Mouse (Mus musculus) liver, embryonic 14.5 days (tissue): ENCODE measurements around the gene Igf2bp1. TPM values are rescaled to one million over a fixed set of nuclear protein-coding genes. Genes with fewer than 3 reads are reported as not detected.
"Not testable (repeated sequence)": the region's sequence is repeated elsewhere in the genome, so short reads cannot be mapped to it uniquely, and the experiment has no call there.

Source experiments
- ATAC-seq: fragments of 200-750 bp; cut with Nextera tagmentation; 2 replicates; pipeline ENCODE4 v1.8.0; 2017; ENCODE audit warnings: moderate number of reproducible peaks, mild to moderate bottlenecking, moderate library complexity; ENCODE audit not compliant: insufficient read depth
- DNase-seq, 3 experiments: peaks; one replicate each; pipeline ENCODE4 v3.0.0-alpha.2; 2012 to 2013; ENCODE audit warnings: low read depth in 3 of 3, low spot score in 3 of 3
- H3K27ac ChIP-seq: fragments of 300-500 bp; sonication (generic); 2 replicates; pipeline ENCODE4 v1.5.1; 2014; ENCODE audit warnings: moderate library complexity, mild to moderate bottlenecking, control low read depth, inconsistent platforms
- H3K27me3 ChIP-seq: fragments of 300-500 bp; sonication (generic); 2 replicates; pipeline ENCODE4 v1.6.1; 2014; ENCODE audit warnings: mild to moderate bottlenecking, low read length, moderate library complexity; ENCODE audit not compliant: control insufficient read depth, insufficient read depth
- H3K36me3 ChIP-seq: fragments of 300-500 bp; sonication (generic); replicated peaks from 2 replicates; pipeline ENCODE4 v1.6.1; 2014; ENCODE audit warnings: low read depth; ENCODE audit not compliant: control insufficient read depth, insufficient read depth
- H3K4me1 ChIP-seq, 2 experiments: fragments of 200-500 bp in 1 of 2; fragments of 300-500 bp in 1 of 2; sonication (generic) in 1 of 2; replicated peaks; 2 replicates each; pipeline ENCODE4 v1.6.1; 2012 to 2014; ENCODE audit warnings: antibody characterized with exemption in 1 of 2, inconsistent platforms in 1 of 2, low read length in 1 of 2; ENCODE audit not compliant: control insufficient read depth in 2 of 2, insufficient read depth in 2 of 2
- H3K4me2 ChIP-seq: fragments of 300-500 bp; sonication (generic); 2 replicates; pipeline ENCODE4 v1.6.1; 2014; ENCODE audit warnings: low read depth, mild to moderate bottlenecking, control low read depth, moderate library complexity
- H3K4me3 ChIP-seq, 2 experiments: fragments of 200-500 bp in 1 of 2; fragments of 300-500 bp in 1 of 2; sonication (generic) in 1 of 2; 2 replicates each; pipeline ENCODE4 v1.5.1; 2012 to 2014; ENCODE audit warnings: low read depth in 2 of 2, low read length in 2 of 2, mild to moderate bottlenecking in 2 of 2, control low read depth in 1 of 2, inconsistent platforms in 1 of 2, moderate library complexity in 1 of 2; ENCODE audit not compliant: insufficient read depth in 1 of 2
- H3K9ac ChIP-seq: fragments of 300-500 bp; sonication (generic); replicated peaks from 2 replicates; pipeline ENCODE4 v1.6.1; 2014; ENCODE audit warnings: mild to moderate bottlenecking, control low read depth, moderate library complexity
- H3K9me3 ChIP-seq: fragments of 300-500 bp; sonication (generic); 2 replicates; pipeline ENCODE4 v1.6.1; 2016; ENCODE audit warnings: low read length, mixed read lengths; ENCODE audit not compliant: control insufficient read depth
- CTCF ChIP-seq: IDR thresholded peaks from 2 replicates; pipeline ENCODE4 v1.5.1; 2016; ENCODE audit warnings: antibody characterized with exemption, low read depth, control low read depth
- EP300 ChIP-seq: IDR thresholded peaks from 2 replicates; pipeline ENCODE4 v1.6.1; 2016; ENCODE audit warnings: antibody characterized with exemption, low read depth
- WGBS: fragments of 180-500 bp; shearing (Covaris S2); extraction: QIAGEN DNeasy Blood & Tissue Kit; methylation state at CpG from one replicate; pipeline ENCODE4 v1.1.7; 2014; ENCODE audit not compliant: insufficient replicate concordance; 5-methylcytosine and 5-hydroxymethylcytosine counted together
- polyA plus RNA-seq, 2 experiments: library from polyadenylated mRNA; depleted of rRNA in 1 of 2; stranded (reverse) in 1 of 2; unstranded in 1 of 2; fragments of >200 nt; fragmentation: Nextera tagmentation in 1 of 2; extraction: Ambion mirVana in 1 of 2; gene quantifications; 2 replicates each; pipeline versions ENCODE4 v1.2.1 to v1.2.3; 2012 to 2014

Igf2bp1 gene
- polyA plus RNA-seq, 2 experiments = 4.1 to 7.6 TPM

DNA sequence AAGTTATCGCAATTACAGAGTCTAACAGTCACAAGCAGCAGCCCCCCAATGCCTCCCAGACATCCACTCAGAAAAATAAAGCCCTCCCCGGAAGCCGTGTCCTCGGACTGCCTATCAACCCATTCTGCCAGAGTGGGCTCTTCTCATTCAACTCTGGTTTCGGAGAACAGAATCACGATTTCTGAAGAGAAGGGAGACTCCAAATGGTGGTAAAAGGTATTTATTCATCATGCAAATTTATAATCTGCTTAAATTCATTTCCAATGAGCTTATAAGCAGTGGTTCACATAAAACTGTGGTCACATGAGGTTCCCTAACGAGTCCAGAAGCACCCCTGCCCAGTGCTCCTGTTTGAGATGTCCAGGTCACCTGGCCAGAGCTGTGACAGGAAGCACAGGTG, 48.3 kb downstream of the Igf2bp1 start:
- 76% methylated on average over 7 of the region's 7 CpGs for WGBS
- TF ChIP-seq CTCF (no peak), EP300 (no peak)
- ATAC-seq (no peak), DNase-seq (no peak)
- H3K36me3 ChIP-seq = no peaks in the 10 kb centered on the region
- H3K27me3 ChIP-seq = no peaks in the 10 kb centered on the region
- H3K27ac ChIP-seq = no peak overlapping the region
- H3K4me1 ChIP-seq = no peaks in the 10 kb centered on the region
- no peak overlapping the region for H3K9ac ChIP-seq
- H3K9me3 ChIP-seq = no peaks in the 10 kb centered on the region
- no peak overlapping the region for H3K4me3 ChIP-seq
- H3K4me2 ChIP-seq = no peak overlapping the region

DNA sequence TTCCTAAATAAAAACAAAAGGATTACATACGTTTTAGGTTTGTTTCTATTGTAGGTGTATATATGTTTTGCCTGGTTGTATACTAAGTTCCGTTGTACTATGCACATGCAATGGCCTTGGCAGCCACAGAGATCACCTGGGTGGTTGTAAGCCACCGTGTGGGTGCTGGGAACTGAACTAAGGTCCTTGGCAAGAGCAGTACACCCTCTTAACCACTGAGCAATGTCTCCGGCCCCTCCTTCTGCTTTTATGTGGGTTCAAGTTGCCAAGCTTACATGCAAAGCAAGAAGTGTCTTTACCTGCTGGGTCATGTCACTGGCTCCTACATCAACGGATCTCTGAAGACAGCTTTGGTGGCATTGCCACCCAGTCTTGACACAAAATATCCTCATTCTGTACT, 52.4 kb downstream of the Igf2bp1 start:
- no peak overlapping the region for H3K27ac ChIP-seq
- 59% methylated on average over 5 of the region's 5 CpGs for WGBS
- H3K9me3 ChIP-seq = no peaks in the 10 kb centered on the region
- no peak overlapping the region for H3K9ac ChIP-seq
- no peak overlapping the region for H3K4me3 ChIP-seq
- H3K4me1 ChIP-seq = no peaks in the 10 kb centered on the region
- DNase-seq (no peak), ATAC-seq (no peak)
- H3K4me2 ChIP-seq = no peak overlapping the region
- no peaks in the 10 kb centered on the region for H3K27me3 ChIP-seq
- no peaks in the 10 kb centered on the region for H3K36me3 ChIP-seq
- no peak for TF ChIP-seq CTCF
- no peak for TF ChIP-seq EP300

DNA sequence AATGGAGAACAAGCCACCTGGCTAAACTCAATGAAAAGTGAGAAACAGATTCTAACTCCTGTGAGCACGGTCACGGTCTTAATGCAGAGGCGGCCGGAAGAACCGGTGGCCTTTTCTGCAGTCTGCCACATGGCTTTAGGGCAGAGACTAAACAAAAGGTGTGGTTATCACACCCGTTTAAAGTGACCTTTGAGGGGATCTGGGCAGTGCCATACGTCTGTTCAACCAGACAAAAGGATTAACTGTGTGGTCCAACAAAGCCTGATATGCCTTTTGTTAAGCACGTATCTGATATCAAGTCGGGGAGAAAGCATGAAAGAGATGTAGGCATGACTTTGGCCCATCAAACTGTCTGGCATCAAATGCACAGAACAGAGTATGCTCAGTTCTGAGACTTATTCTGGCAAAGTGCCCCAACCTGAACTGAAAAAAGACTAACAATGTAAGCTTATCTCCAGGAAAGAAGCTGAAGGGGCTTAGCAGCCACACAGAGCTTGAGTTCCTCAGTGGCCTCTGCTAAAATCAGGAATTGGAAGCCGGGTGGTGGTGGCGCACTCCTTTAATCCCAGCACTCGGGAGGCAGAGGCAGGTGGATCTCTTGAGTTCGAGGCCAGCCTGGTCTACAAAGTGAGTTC, 59.8 kb downstream of the Igf2bp1 start:
- no peak for ATAC-seq
- TF ChIP-seq CTCF = no peak
- no peak for TF ChIP-seq EP300
- 66% methylated on average over 13 of the region's 13 CpGs for WGBS

DNA sequence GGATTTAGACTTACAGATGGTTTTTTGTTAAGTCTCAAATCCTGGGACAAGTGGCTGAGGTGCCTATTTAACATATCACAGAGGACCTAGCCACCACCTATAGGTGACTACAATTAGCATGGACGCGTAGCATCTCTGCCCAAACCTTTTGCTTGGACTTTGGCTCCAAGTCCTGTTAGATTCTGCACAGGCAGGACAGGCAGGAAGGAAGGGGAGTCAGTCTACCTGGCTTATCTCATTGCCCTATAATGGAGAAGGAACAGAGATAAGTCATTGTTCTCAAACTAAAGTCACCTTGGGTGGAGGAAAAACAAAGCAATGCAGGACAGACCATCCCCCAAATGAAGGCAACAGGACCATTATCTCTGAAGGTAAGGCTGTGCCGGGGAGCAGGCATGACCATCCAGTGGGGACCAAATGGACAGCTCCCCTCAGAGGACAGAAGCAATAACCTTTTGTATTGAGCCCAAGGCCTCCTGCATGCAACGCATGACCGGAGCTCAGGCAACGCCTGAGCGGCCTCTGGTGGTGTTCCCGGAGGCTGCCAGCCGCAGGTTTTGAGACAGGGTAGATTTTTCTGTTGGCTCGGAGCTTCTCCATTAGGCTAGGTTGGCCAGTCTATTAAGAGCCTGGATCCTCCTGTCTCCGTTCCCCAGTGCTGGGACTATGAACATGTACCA, 65.8 kb downstream of the Igf2bp1 start:
- ATAC-seq (no peak), DNase-seq (no peak)
- Histone ChIP-seq H3K27ac (no peak overlapping the region), H3K36me3 (no peaks in the 10 kb centered on the region), H3K4me1 (no peaks in the 10 kb centered on the region), H3K4me3 (no peak overlapping the region), H3K27me3 (no peaks in the 10 kb centered on the region), H3K9me3 (no peaks in the 10 kb centered on the region), H3K9ac (no peak overlapping the region), H3K4me2 (no peak overlapping the region)
- TF ChIP-seq EP300 = no peak
- peak; percentile 60 for TF ChIP-seq CTCF
- 27% methylated on average over 11 of the region's 11 CpGs for WGBS

More for the DNA sequence above, 59.8 kb downstream of the Igf2bp1 start:
- H3K9me3 ChIP-seq = no peaks in the 10 kb centered on the region
- no peak overlapping the region for H3K9ac ChIP-seq
- no peak for DNase-seq
- no peak overlapping the region for H3K4me2 ChIP-seq
- no peaks in the 10 kb centered on the region for H3K36me3 ChIP-seq
- no peaks in the 10 kb centered on the region for H3K27me3 ChIP-seq
- no peaks in the 10 kb centered on the region for H3K4me1 ChIP-seq
- H3K27ac ChIP-seq = no peak overlapping the region
- H3K4me3 ChIP-seq = no peak overlapping the region

DNA sequence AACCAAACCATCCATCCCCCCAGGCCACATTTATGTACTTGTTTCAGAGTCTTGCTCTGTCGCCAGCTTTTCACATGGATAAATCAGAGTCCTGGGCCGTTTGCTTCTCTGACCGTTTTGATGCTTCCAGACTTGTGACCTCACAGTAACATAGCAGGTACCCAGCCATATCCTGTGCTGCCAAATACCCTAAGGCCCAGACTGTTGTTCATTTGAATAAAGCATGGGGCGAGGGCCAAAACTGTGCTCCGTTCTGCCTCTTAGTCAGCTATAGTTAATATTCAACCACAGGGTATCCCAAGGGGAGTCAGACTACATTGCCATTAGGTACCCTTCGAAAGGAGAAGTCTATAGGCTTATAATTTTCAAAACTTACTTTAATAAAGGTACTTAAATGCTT, 69.3 kb downstream of the Igf2bp1 start:
- ATAC-seq (no peak), DNase-seq (no peak)
- no peaks in the 10 kb centered on the region for H3K9me3 ChIP-seq
- no peak overlapping the region for H3K9ac ChIP-seq
- H3K27ac ChIP-seq = no peak overlapping the region
- H3K4me1 ChIP-seq = no peaks in the 10 kb centered on the region
- H3K4me2 ChIP-seq = no peak overlapping the region
- H3K36me3 ChIP-seq = no peaks in the 10 kb centered on the region
- no peak overlapping the region for H3K4me3 ChIP-seq
- H3K27me3 ChIP-seq = no peaks in the 10 kb centered on the region
- 58% methylated on average over 6 of the region's 6 CpGs for WGBS
- TF ChIP-seq CTCF (no peak), EP300 (no peak)

DNA sequence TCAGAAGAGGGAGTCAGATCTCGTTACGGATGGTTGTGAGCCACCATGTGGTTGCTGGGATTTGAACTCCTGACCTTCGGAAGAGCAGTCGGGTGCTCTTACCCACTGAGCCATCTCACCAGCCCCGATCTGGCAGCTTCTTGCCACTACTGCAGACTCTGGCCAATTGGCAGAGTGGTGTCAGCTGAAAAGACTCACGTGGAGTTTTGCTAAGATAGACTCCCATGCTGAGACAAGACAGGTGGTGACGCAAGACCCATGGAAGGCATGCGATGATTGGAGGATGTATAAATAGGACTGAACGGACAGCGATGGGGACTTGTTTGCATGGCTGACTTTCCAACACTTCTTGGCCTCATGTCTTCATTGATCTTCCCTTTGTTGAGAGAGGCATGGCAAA, 73.6 kb downstream of the Igf2bp1 start:
- H3K4me1 ChIP-seq = not testable (repeated sequence)
- WGBS = 71% methylated on average over 8 of the region's 10 CpGs

More for the DNA sequence above, 73.6 kb downstream of the Igf2bp1 start:
- H3K36me3 ChIP-seq, H3K9ac ChIP-seq, H3K9me3 ChIP-seq, ATAC-seq, H3K4me3 ChIP-seq, H3K4me2 ChIP-seq, DNase-seq, H3K27ac ChIP-seq, H3K27me3 ChIP-seq: not testable (repeated sequence)
